Mouse (Mus musculus) ovary, postnatal 10 days (tissue): ENCODE data around the gene Nkpd1.

Experiments
- DNase-seq: peaks from one replicate; pipeline ENCODE4 v3.0.0; 2022; ENCODE audit warnings: low spot score

Nkpd1 gene

GRCm38 (mm10) chr7:19547344-19547969 is 29.8 kb downstream of the Nkpd1 start:
- DNase-seq: no peak

GRCm38 (mm10) chr7:19549394-19549793 is 31.8 kb downstream of the Nkpd1 start:
- DNase-seq: no peak

- no peak for DNase-seq
Measured at GRCm38 (mm10) chr7:19551634-19552033, 34.0 kb downstream of the Nkpd1 start.

GRCm38 (mm10) chr7:19552443-19552842 is 34.8 kb downstream of the Nkpd1 start:
- no peak for DNase-seq

- DNase-seq: no peak
Measured at GRCm38 (mm10) chr7:19554168-19554567, 36.5 kb downstream of the Nkpd1 start.

- no peak for DNase-seq
Measured at GRCm38 (mm10) chr7:19557086-19557485, 39.4 kb downstream of the Nkpd1 start.

GRCm38 (mm10) chr7:19557982-19558900 is 40.6 kb downstream of the Nkpd1 start:
- DNase-seq: no peak

GRCm38 (mm10) chr7:19558965-19559364 is 41.3 kb downstream of the Nkpd1 start:
- DNase-seq: no peak

GRCm38 (mm10) chr7:19560491-19561260 is 43.0 kb downstream of the Nkpd1 start:
- DNase-seq: no peak

GRCm38 (mm10) chr7:19561431-19561764 is 43.8 kb downstream of the Nkpd1 start:
- no peak for DNase-seq

GRCm38 (mm10) chr7:19561765-19562642 is 44.4 kb downstream of the Nkpd1 start:
- DNase-seq: peak; percentile 81

- no peak for DNase-seq
Measured at GRCm38 (mm10) chr7:19562643-19563410, 45.2 kb downstream of the Nkpd1 start, which contains the start of gene Ppp1r37. Gene Ppp1r37 (minus strand): TSS chr7:19563076.

GRCm38 (mm10) chr7:19563884-19564283 is 46.2 kb downstream of the Nkpd1 start:
- no peak for DNase-seq

GRCm38 (mm10) chr7:19564455-19564854 is 46.8 kb downstream of the Nkpd1 start:
- no peak for DNase-seq

GRCm38 (mm10) chr7:19565803-19566202 is 48.2 kb downstream of the Nkpd1 start:
- DNase-seq: no peak

GRCm38 (mm10) chr7:19567426-19567825 is 49.8 kb downstream of the Nkpd1 start:
- no peak for DNase-seq

GRCm38 (mm10) chr7:19569647-19570046 is 52.0 kb downstream of the Nkpd1 start:
- DNase-seq: no peak

- DNase-seq: peak; percentile 80
Measured at GRCm38 (mm10) chr7:19572926-19573775, 55.5 kb downstream of the Nkpd1 start.

- DNase-seq: no peak
Measured at GRCm38 (mm10) chr7:19573776-19574140, 56.1 kb downstream of the Nkpd1 start.
